Mouse (Mus musculus) ES-CJ7 (cell line): Measurements from ENCODE around the gene 2010111I01Rik.

Experiments
- DNase-seq: peaks from one replicate; pipeline ENCODE4 v3.0.0; 2011; ENCODE audit warnings: low read depth, low spot score

Gene 2010111I01Rik

GRCm38 (mm10) chr13:63023243-63024217 is 58.8 kb downstream of the 2010111I01Rik start:
- DNase-seq, result no peak

- DNase-seq, result no peak
Observed at GRCm38 (mm10) chr13:63030023-63030422, 65.3 kb downstream of the 2010111I01Rik start.

- DNase-seq, result no peak
Observed at GRCm38 (mm10) chr13:63031244-63031643, 66.6 kb downstream of the 2010111I01Rik start.

GRCm38 (mm10) chr13:63032304-63032830 is 67.7 kb downstream of the 2010111I01Rik start:
- no peak for DNase-seq

GRCm38 (mm10) chr13:63032958-63033357 is 68.3 kb downstream of the 2010111I01Rik start:
- peak; percentile 58 for DNase-seq

GRCm38 (mm10) chr13:63033364-63033763 is 68.7 kb downstream of the 2010111I01Rik start:
- DNase-seq, result no peak

- peak; percentile 31 for DNase-seq
Observed at GRCm38 (mm10) chr13:63034666-63035065, 70.0 kb downstream of the 2010111I01Rik start.

GRCm38 (mm10) chr13:63037906-63038305 is 73.2 kb downstream of the 2010111I01Rik start:
- DNase-seq, result no peak

- DNase-seq, result no peak
Observed at GRCm38 (mm10) chr13:63038415-63038814, 73.7 kb downstream of the 2010111I01Rik start.

- no peak for DNase-seq
Observed at GRCm38 (mm10) chr13:63038871-63039270, 74.2 kb downstream of the 2010111I01Rik start.

- DNase-seq, result no peak
Observed at GRCm38 (mm10) chr13:63039326-63039725, 74.6 kb downstream of the 2010111I01Rik start.

GRCm38 (mm10) chr13:63039848-63040247 is 75.2 kb downstream of the 2010111I01Rik start:
- no peak for DNase-seq

- DNase-seq, result peak; percentile 9
Observed at GRCm38 (mm10) chr13:63045504-63046205, 81.0 kb downstream of the 2010111I01Rik start.

GRCm38 (mm10) chr13:63046206-63047020 is 81.7 kb downstream of the 2010111I01Rik start:
- peak; percentile 62 for DNase-seq

GRCm38 (mm10) chr13:63063706-63064105 is 99.0 kb downstream of the 2010111I01Rik start:
- no peak for DNase-seq

GRCm38 (mm10) chr13:63066607-63067006 is 101.9 kb downstream of the 2010111I01Rik start:
- DNase-seq, result no peak

- no peak for DNase-seq
Observed at GRCm38 (mm10) chr13:63068371-63069136, 103.9 kb downstream of the 2010111I01Rik start.

- no peak for DNase-seq
Observed at GRCm38 (mm10) chr13:63071874-63072273, 107.2 kb downstream of the 2010111I01Rik start.

- peak; percentile 49 for DNase-seq
Observed at GRCm38 (mm10) chr13:63072376-63072775, 107.7 kb downstream of the 2010111I01Rik start.

GRCm38 (mm10) chr13:63073911-63074675 is 109.4 kb downstream of the 2010111I01Rik start:
- no peak for DNase-seq
